Mouse (Mus musculus) intestine, postnatal 0 days (tissue): ENCODE measurements around the gene Dysf. TPM values are rescaled to one million over a fixed set of nuclear protein-coding genes. Genes with fewer than 3 reads are reported as not detected.

ENCODE experiments used
- ATAC-seq: fragments of 200-750 bp; cut with Nextera tagmentation; 2 replicates; pipeline ENCODE4 v1.8.0; 2017; ENCODE audit warnings: mild to moderate bottlenecking, moderate TSS enrichment, moderate library complexity
- H3K27ac ChIP-seq: fragments of 300-500 bp; sonication (generic); 2 replicates; pipeline ENCODE4 v1.5.1; 2014; ENCODE audit warnings: mild to moderate bottlenecking, low read depth, low read length, moderate library complexity
- H3K27me3 ChIP-seq: fragments of 300-500 bp; sonication (generic); replicated peaks from 2 replicates; pipeline ENCODE4 v1.6.1; 2014; ENCODE audit warnings: low read length, mixed read lengths; ENCODE audit not compliant: control insufficient read depth, insufficient read depth
- H3K36me3 ChIP-seq: fragments of 300-500 bp; sonication (generic); 2 replicates; pipeline ENCODE4 v1.6.1; 2014; ENCODE audit warnings: mild to moderate bottlenecking, moderate library complexity; ENCODE audit not compliant: control insufficient read depth, insufficient read depth
- H3K4me1 ChIP-seq: fragments of 300-500 bp; sonication (generic); replicated peaks from 2 replicates; pipeline ENCODE4 v1.6.1; 2014; ENCODE audit warnings: antibody characterized with exemption, low read length, mixed read lengths; ENCODE audit not compliant: control insufficient read depth, insufficient read depth
- H3K4me2 ChIP-seq: fragments of 300-500 bp; sonication (generic); replicated peaks from 2 replicates; pipeline ENCODE4 v1.6.1; 2014; ENCODE audit warnings: low read depth, mild to moderate bottlenecking, moderate library complexity
- H3K4me3 ChIP-seq: fragments of 300-500 bp; sonication (generic); 2 replicates; pipeline ENCODE4 v1.5.1; 2014; ENCODE audit warnings: low read depth, low read length
- H3K9ac ChIP-seq: fragments of 300-500 bp; sonication (generic); 2 replicates; pipeline ENCODE4 v1.6.1; 2014; ENCODE audit warnings: mild to moderate bottlenecking, low read depth, low read length
- H3K9me3 ChIP-seq: fragments of 300-500 bp; sonication (generic); 2 replicates; pipeline ENCODE4 v1.6.1; 2016; ENCODE audit warnings: mixed run types; ENCODE audit not compliant: control insufficient read depth
- CTCF ChIP-seq: sonication (generic); IDR thresholded peaks from 2 replicates; pipeline ENCODE4 v1.5.1; 2016; ENCODE audit warnings: low read depth, mild to moderate bottlenecking, control low read depth, antibody characterized with exemption, moderate library complexity
- WGBS: fragments of 180-500 bp; shearing (Covaris S2); extraction: QIAGEN DNeasy Blood & Tissue Kit; methylation state at CpG from one replicate; pipeline ENCODE4 v1.1.7; 2014; 5-methylcytosine and 5-hydroxymethylcytosine counted together
- polyA plus RNA-seq: library from polyadenylated mRNA; unstranded; fragments of >200 nt; fragmentation: Nextera tagmentation; extraction: Ambion mirVana; gene quantifications from 2 replicates; pipeline ENCODE4 v1.2.1, GENCODE M21; 2015

The Dysf gene
- polyA plus RNA-seq, 1 experiment from 2014 or later, result 5.1 TPM

- 82% methylated on average over 13 of the region's 13 CpGs for WGBS
- no peak for TF ChIP-seq CTCF
- no peak for ATAC-seq
- H3K27me3 ChIP-seq, result no peaks in the 10 kb centered on the region
- H3K4me2 ChIP-seq, result no peak overlapping the region
- H3K36me3 ChIP-seq, result no peaks in the 10 kb centered on the region
- no peak overlapping the region for H3K27ac ChIP-seq
- no peaks in the 10 kb centered on the region for H3K4me1 ChIP-seq
- no peak overlapping the region for H3K4me3 ChIP-seq
- no peaks in the 10 kb centered on the region for H3K9me3 ChIP-seq
- no peak overlapping the region for H3K9ac ChIP-seq
These were observed 201.5 kb downstream of the Dysf start for GRCm38 (mm10) chr6:84209736-84210434.

DNA sequence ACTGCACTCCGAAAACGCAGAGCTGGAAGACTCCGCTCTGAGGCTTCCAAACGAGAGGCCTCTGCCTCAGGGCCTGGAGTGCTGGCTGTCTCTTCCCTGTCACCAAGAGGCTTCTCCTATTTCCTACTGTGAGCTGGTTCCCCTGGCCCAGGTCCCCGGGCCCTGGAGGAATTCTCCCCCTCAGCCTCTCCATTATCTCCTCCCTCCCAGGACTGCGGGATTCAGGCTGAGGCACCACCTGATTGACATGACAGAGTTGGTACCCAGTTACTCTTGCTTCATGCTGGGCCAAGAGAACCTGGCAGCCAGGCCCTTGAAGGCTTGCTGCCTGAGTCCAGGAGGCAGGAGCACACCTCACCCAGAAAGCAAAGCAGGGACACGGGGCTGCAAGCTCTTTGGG is 203.1 kb downstream of the Dysf start:
- H3K36me3 ChIP-seq, result no peaks in the 10 kb centered on the region
- H3K4me3 ChIP-seq, result no peak overlapping the region
- no peak overlapping the region for H3K4me2 ChIP-seq
- no peaks in the 10 kb centered on the region for H3K9me3 ChIP-seq
- WGBS, result 73% methylated on average over 7 of the region's 7 CpGs
- no peak for ATAC-seq
- no peak overlapping the region for H3K27ac ChIP-seq
- no peak for TF ChIP-seq CTCF
- no peak overlapping the region for H3K9ac ChIP-seq
- no peaks in the 10 kb centered on the region for H3K4me1 ChIP-seq
- no peaks in the 10 kb centered on the region for H3K27me3 ChIP-seq

- Histone ChIP-seq H3K9me3 (no peaks in the 10 kb centered on the region), H3K4me3 (no peak overlapping the region), H3K4me2 (no peak overlapping the region), H3K4me1 (no peaks in the 10 kb centered on the region), H3K27ac (no peak overlapping the region), H3K27me3 (no peaks in the 10 kb centered on the region), H3K36me3 (no peaks in the 10 kb centered on the region), H3K9ac (no peak overlapping the region)
- ATAC-seq, result no peak
- WGBS, result 45% methylated on average over 3 of the region's 3 CpGs
- no peak for TF ChIP-seq CTCF
These were observed 204.7 kb downstream of the Dysf start for GRCm38 (mm10) chr6:84213101-84213500.

DNA sequence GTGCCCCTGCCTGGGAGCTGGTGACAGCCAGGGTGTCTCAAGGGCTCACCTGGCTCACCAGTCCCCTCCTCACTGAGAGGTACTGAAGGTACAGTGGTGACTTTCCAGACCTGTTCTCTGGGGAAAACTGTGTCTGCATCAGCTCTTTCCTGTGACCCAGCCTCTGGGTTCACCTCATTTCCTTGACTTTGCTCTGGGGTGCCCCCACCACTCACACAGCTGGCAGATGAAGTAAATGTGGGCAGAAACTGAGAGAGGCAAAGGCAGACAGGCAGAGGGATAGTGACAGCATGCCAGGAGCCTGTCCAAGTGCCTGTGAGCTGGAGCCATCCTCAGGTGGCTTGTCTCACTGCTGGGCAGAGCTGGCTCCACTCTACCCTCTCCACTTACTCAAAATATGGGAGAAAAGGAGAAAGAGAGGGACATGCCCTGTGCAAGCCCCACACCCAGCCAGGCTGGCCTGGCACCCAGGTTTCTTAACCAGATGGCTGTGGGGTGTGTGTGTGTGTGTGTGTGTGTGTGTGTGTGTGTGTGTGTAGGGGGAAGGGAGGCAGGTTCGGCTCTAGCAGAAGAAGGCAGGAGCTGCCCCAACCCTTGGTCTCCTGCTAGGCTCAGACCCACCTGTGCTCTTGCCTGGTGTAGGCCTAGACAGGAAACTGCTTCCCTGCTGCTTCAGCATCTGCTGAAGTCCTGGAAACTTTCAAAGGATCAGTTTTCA is 209.0 kb downstream of the Dysf start:
- 33% methylated on average over 1 of the region's 1 CpGs for WGBS
- H3K36me3 ChIP-seq, result no peaks in the 10 kb centered on the region
- ATAC-seq, result no peak
- H3K27ac ChIP-seq, result no peak overlapping the region
- no peaks in the 10 kb centered on the region for H3K9me3 ChIP-seq
- H3K4me1 ChIP-seq, result no peaks in the 10 kb centered on the region
- no peaks in the 10 kb centered on the region for H3K27me3 ChIP-seq
- H3K4me3 ChIP-seq, result no peak overlapping the region
- H3K4me2 ChIP-seq, result no peak overlapping the region
- no peak overlapping the region for H3K9ac ChIP-seq
- no peak for TF ChIP-seq CTCF

DNA sequence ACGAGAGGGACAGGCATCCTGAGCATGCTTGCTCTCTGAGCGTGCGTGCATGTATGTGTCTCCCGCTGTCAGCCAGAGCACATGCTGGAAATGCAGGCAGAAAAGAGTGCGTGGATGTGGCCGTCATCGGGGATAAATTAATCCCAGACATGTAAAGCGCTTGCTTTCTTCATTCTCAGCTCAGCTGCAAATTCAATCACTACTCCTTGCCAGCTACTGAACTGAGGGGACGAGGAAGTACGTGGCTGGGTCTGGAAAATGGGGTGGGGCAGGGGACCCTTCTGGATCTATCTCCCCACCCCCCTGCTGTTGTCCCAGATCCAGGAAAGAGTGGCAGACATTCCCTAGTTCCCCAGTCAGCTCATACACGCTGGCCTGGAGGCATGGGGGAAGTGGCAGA is 210.7 kb downstream of the Dysf start:
- no peaks in the 10 kb centered on the region for H3K27me3 ChIP-seq
- H3K4me2 ChIP-seq, result no peak overlapping the region
- H3K4me1 ChIP-seq, result no peaks in the 10 kb centered on the region
- no peak overlapping the region for H3K4me3 ChIP-seq
- H3K9me3 ChIP-seq, result no peaks in the 10 kb centered on the region
- no peak for TF ChIP-seq CTCF
- no peak overlapping the region for H3K9ac ChIP-seq
- no peak overlapping the region for H3K27ac ChIP-seq
- 66% methylated on average over 11 of the region's 11 CpGs for WGBS
- no peaks in the 10 kb centered on the region for H3K36me3 ChIP-seq
- ATAC-seq, result no peak

- no peak for ATAC-seq
- Histone ChIP-seq H3K27ac (no peak overlapping the region), H3K4me1 (no peaks in the 10 kb centered on the region), H3K36me3 (no peaks in the 10 kb centered on the region), H3K4me3 (no peak overlapping the region), H3K9me3 (no peaks in the 10 kb centered on the region), H3K9ac (no peak overlapping the region), H3K27me3 (no peaks in the 10 kb centered on the region), H3K4me2 (no peak overlapping the region)
- WGBS, result 42% methylated on average over 4 of the region's 4 CpGs
- TF ChIP-seq CTCF, result no peak
These were observed 216.5 kb downstream of the Dysf start for GRCm38 (mm10) chr6:84224861-84225260.
